Mouse (Mus musculus): ENCODE measurements at regions not wholly inside any gene's neighbourhood (a gene's known extent, or its start where the extent isn't known, plus 50 kb on each side); places are given as distances from the start of the nearest gene placed in this dataset.

DNA sequence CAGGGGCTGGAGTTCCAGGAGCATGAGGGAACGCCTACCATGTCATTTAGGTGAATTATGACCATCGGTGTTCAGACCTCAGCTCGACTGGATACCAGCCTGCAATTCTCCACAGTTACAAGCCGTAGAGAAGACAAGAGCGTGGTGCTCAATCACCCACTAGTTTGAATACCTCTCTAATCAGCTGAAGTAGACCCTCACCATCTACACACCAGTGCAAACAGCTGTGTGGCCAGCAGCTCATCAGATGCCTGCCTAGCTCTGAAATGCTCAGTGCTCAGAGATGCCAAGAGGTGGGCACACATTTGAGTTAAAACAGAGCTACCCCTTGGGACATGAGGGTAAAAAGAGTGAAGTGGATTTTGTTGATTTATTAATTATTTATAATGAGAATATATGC lies 660.2 kb downstream of the Magi1 start:
- CTCF ChIA-PET = no interaction called here
- POLR2A ChIA-PET = interaction anchor here in 1 of 4 experiments (0.7 kb wide), 1 partner anchor 33 kb away, joined by 3 read pairs; no protein-coding TSS in a partner anchor

DNA sequence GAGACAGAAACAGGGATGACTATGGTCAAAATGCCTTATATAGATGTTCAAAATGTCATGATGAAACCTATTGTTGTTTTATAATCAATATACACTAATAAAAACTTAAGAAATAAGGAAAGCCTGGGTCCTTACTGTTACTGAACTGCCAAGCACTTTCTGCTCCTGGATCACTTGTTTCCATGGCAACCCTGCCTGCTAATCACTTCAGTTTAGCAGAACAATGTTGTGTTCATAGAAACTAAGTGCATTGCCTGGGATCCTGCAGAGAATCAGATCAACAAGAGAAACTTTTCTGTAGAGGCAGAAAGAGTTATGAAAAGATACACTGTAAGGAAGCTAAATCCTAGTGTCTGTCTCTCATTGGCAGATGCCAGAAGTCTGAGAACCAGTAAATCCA lies 666.8 kb downstream of the Magi1 start:
- ChIA-PET POLR2A (no interaction called here), CTCF (no interaction called here)

DNA sequence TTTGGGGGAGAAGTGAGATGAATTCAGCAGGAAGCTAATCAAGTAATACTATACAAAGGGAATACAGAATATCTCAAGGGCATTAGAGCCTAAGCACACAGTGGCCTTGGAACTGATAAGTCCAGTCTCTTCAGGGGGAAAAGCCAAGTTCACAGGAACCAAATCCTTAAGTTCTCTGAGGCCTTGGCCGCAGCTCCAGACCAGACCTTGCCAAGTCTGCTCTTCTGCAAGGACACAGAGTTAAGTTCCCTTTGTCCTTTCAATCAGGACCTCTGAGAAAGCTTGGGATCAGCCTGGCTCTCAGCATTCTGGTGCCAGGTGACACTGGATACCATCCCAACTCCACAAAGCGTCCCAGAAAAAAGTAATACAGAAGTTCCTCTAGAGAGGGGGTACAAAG lies 657.1 kb upstream of the Adamts9 start:
- POLR2A ChIA-PET = interaction anchor here in 1 of 4 experiments (1.1 kb wide), 1 partner anchor 10 kb away, joined by 3 read pairs; no protein-coding TSS in a partner anchor
- CTCF ChIA-PET = no interaction called here

DNA sequence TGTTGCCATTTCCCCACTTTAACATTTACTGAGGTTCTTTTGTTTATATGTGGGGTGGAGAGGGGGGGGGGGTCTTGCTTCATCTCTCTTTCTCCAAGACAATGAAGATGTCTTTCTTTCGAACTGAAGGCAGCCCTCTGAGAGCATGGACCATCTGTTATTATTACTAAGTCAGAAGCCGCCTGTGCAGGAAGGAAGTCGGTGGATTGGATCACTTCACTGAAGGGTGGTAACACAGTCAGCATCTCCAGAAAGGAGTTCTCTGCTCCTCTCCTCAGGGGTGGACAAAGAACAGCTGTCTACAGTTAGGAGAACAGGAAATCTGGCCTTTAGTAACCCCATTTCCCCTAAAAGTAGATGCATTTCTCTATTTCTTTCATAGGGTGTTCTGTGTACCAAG lies 656.1 kb upstream of the Adamts9 start:
- ChIA-PET CTCF (no interaction called here), POLR2A (interaction anchor here in 2 of 4 experiments (0.6 to 1.1 kb wide), 2 partner anchors 9 kb away, joined by 3 read pairs; no protein-coding TSS in a partner anchor)

DNA sequence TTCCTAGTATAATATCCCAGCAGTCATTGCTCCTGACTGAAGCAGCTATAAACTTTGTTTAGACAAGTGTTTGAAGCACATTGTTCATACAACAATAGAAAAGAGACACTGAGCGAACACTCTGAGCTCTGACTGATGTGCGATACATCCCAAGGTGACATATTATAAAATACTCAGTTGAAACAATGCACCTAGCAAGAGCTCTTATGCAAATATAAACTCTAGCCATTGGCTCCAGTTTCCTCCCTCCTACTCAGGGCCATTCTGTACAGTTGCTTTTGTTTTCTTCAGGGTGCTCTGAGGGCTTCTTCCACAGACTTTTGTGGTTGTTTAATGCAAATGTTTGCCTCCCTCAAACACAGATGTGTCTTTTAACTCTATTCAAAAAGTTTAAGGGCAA lies 646.6 kb upstream of the Adamts9 start:
- POLR2A ChIA-PET = interaction anchor here in 3 of 4 experiments (0.5 to 1.5 kb wide), 10 partner anchors 9 to 1135 kb away, joined by 3 to 11 read pairs (median 3); no protein-coding TSS in a partner anchor
- CTCF ChIA-PET = interaction anchor here in 1 of 4 experiments (0.9 to 1.5 kb wide), 2 partner anchors 77 to 167 kb away, joined by 3 to 5 read pairs; no protein-coding TSS in a partner anchor

DNA sequence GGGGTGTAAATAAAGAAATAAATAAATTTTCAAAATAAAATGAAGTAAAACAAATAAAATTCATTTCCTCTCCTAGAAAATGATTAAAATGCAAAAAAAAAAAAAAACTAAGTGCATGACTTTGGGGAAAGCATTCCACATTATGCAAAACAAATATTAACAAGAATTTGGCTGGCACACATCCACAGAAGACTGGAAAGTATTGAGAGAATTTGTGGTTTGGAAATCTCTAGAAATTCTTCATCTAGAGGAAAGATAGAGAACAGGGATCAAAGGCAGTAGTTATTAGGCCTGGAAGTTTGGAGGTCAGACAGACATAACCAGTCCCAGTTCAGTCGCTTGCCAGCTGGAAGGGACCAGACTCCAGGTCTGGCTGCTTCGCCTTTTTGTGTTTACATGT lies 643.6 kb upstream of the Adamts9 start:
- POLR2A ChIA-PET = no interaction called here
- CTCF ChIA-PET = interaction anchor here in 1 of 4 experiments (0.5 to 0.6 kb wide), 2 partner anchors 38 to 70 kb away, joined by 3 to 9 read pairs; no protein-coding TSS in a partner anchor

DNA sequence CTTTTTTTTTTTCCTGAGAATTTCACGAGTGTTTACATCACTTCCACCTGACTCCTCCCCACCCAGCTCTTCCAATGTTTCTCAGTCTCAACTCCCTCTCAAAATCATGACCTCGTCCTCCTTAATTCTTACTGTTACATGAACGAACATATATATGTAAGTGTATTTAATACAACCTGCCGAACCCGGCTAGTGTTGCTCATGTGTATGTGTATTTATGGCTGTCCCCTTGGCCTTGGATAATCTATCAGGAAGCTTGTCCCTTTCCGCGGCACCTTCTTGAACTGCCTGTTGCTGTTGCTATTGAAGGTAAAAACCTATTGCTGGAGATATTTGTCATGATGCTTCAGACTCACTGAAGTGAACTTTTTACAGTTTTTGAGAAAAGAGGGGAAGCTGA lies 637.8 kb upstream of the Adamts9 start:
- ChIA-PET CTCF (no interaction called here), POLR2A (interaction anchor here in 1 of 4 experiments (0.6 kb wide), 1 partner anchor 9 kb away, joined by 3 read pairs; no protein-coding TSS in a partner anchor)

DNA sequence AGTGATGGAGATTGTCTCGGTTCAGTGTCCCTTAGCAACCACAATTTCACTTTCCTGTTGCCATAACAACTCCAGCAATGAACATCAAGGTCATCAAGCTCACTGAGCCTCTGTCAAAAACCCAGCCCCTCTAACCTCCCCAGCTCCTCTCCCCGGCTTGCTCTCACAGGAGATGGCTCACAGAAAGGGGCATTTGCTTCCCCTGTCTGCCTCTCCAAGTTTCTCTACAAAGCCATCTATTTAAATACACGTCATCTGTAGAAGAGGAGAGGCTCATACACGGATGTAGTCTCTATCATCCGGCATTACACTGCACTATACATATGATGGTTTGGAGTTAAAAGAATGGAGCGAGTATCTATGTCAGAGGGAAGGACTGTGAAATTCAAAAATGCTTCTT lies 637.4 kb upstream of the Adamts9 start:
- CTCF ChIA-PET = no interaction called here
- POLR2A ChIA-PET = interaction anchor here in 1 of 4 experiments (0.6 kb wide), 1 partner anchor 9 kb away, joined by 3 read pairs; no protein-coding TSS in a partner anchor

DNA sequence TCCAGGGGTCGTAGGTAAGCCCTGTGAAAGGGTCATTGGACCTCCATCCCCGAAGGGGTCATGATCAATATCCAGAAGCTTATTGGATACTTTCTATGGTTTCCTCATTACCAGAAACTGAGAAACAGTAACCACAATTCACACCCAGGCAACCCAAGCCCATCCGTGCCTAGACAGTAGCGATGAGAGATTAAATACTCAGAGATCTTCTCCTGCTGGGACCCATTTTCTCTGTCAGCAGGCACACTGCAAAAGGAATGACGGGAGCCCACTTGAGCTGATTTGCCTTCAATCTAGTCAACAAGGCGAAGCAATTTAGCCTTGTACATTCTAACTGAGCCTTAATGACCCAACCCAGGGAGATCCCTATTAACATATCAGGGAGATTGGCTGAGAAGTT lies 632.0 kb upstream of the Adamts9 start:
- ChIA-PET CTCF (interaction anchor here in 1 of 4 experiments (0.6 kb wide), 1 partner anchor 469 kb away, joined by 3 read pairs; no protein-coding TSS in a partner anchor), POLR2A (no interaction called here)

DNA sequence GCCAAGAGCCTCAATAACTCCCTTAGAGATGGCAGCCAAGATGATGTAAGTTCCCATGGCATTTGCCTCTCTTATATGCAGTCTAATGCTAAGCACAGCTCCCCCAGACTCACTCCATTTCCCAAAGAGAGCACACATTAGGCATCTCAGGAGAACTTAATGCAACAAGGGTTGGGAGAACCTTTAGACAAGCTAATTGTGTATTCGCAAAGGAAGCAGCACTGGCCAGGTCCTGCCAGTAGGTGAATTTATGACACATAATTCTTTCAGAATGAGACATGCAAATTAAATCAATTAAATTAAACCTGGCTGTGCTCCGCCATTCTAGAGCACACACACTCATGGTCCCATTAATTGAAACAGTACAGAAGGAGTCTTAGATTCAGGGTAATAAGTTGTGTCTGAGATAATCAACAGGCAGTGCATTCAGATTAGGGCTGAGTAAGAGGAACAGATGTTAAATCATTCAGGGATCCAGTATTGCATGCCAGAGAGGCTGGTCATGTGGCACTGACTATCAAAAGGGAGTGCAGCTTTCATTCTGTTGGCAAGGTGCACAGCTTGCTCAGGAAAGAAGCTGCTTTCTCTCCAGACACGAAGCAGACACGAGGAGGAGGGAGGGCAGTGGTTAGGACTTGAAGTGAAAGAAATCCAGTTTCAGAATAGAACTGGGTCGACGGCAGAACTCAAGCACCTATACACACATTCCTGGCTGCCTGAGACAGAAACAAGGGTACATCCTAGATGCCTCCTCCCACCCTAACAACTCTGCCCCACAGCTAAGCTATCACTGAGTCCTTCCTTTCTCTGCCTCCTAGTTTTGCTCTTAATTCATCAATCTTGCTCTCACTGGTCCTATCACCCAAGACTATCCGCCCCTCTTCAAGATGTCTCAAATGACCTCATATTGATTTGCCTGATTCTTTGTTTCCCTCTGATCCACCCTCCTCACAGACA lies 630.7 kb upstream of the Adamts9 start:
- POLR2A ChIA-PET = interaction anchor here in 2 of 4 experiments (0.6 to 1.4 kb wide), 2 partner anchors 14 to 216 kb away, joined by 3 to 7 read pairs; no protein-coding TSS in a partner anchor
- CTCF ChIA-PET = interaction anchor here in 1 of 4 experiments (0.5 kb wide), 1 partner anchor 814 kb away, joined by 6 read pairs; no protein-coding TSS in a partner anchor

DNA sequence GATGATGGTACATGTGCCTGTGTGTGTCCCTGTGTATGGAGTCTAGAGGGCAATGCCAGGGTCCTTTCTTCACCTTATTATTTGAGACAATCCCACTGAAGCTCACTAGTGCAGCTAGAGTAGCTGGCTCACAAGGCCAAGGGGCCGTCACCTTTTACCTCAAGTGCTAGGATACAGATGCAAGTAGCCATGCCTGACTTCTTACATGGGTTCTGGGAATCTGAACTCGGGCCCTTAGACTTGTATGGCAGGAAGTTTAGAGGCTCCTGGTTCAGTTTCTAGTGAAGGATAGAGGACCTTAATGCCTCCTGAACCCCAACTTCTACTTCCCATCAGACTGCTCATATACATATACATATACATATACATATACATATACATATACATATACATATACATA lies 626.6 kb upstream of the Adamts9 start:
- POLR2A ChIA-PET = no interaction called here
- CTCF ChIA-PET = no interaction called here

DNA sequence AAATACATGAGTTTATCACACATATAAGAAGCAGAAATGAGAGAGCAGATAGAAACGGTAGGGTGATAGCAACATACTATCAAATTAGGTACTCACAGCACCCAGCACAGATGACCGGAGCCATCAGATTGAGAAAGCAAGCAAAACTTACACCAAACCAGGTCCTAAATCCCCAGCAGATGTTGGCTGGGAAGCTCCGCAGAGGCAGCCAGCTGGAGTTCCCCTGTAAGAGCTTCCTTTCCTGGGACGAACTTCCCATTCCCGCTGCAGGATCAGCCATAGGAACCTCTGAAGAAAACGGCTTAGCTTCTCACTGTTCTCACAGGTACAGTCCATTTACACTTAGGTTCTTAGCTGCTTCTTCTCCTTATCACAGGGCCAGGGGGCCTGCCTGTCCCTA lies 625.9 kb upstream of the Adamts9 start:
- ChIA-PET CTCF (interaction anchor here in 1 of 4 experiments (0.5 kb wide), 1 partner anchor 1096 kb away, joined by 5 read pairs; no protein-coding TSS in a partner anchor), POLR2A (no interaction called here)

DNA sequence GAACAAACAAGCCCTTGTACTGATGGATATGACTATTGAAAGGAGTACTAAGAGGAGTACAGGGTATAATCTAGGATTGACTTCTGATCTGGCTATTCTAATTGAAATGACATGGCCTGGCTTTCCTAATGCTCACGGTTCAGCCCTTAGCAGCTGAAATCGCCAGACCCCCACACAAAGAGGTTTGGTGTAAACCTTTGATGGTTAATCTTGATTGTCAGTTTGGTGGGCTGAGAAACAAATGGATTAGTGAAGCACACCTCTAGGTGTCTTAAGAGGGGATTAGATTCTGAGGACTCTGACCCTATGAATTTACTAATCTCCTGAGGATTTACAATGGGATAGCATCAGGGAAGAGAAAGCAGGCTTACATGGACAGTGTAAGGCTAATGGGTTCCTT lies 623.4 kb upstream of the Adamts9 start:
- ChIA-PET CTCF (interaction anchor here in 2 of 4 experiments (0.6 to 1.2 kb wide), 2 partner anchors 17 to 163 kb away, joined by 3 to 4 read pairs; no protein-coding TSS in a partner anchor), POLR2A (interaction anchor here in 1 of 4 experiments (0.5 kb wide), 1 partner anchor 802 kb away, joined by 9 read pairs; no protein-coding TSS in a partner anchor)

DNA sequence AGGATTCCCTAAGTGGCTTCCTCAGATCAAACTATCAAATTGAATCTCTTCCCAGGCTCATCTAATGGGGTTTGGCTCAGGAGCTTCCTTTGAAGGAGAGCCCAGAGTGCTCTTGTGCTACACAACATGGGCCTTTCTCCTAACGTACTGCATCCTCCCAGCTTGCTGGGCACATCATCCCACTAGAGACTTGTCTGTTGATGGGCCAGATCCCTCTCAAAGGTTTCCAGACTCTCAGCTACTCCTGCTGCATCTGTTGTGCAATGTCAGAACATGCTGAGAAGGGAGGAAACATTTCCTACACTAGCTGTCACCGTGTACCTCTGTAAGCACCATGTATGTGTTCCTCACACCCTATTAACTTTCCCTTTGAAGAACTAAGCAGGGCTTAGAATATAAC lies 605.0 kb upstream of the Adamts9 start:
- CTCF ChIA-PET = no interaction called here
- POLR2A ChIA-PET = no interaction called here

DNA sequence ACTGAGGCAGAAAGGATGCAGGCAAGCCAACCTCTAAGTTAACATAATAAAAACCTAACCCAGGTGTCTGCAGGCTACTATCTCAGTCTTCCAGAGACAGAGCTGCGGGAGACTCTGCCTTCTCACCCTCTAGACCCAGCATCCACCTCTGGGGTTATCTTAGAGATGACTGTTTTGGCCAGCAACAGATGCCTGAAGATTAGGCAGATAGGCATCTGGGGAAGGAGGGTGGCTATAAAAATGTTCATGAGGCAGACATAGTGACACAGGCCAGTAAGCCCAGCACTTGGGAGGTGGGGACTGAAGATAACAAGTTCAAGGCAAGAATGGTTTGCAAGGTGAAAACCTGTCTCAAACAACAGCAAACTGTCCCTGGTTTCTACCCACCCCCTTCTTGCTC lies 601.0 kb upstream of the Adamts9 start:
- POLR2A ChIA-PET = no interaction called here
- CTCF ChIA-PET = interaction anchor here in 1 of 4 experiments (0.8 kb wide), 1 partner anchor 113 kb away, joined by 3 read pairs; no protein-coding TSS in a partner anchor

DNA sequence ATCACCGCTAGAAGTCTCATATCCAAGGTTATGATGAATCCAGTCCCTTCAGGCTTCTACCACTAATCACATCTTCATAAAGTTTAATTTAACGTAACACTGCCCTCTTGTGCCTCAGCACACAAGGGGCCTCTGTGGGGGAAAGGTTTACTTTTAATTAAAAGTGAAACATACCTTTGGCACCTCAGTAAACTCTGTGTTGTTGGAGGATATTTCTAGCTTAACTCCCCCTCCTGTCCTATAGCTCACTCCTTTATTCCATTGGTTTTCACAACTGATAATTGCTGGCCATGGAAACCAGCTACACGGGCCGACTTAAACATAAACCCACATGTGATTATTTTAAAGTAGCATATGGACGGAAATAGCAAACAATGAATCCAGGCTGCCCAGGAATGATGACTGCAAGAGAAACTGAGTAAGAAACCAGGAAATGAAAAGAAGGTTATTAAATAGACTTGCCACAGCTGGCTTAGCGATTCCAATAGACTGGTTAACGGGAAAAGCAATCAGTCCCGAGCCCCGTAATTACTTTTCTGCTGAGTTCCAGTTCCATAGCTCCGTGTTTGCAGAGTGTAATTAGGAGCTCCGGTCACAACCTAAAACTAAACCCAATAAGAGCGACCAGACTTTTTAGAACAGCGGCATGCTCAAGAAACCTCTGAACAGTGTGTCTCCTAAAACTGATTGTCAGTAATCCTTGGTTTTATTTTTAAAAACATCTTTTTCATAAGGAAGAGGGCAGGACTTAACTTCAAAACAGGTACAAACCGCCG lies 600.2 kb upstream of the Adamts9 start:
- CTCF ChIA-PET = interaction anchor here in 1 of 4 experiments (0.6 kb wide), 1 partner anchor 11 kb away, joined by 3 read pairs; no protein-coding TSS in a partner anchor
- POLR2A ChIA-PET = interaction anchor here in 1 of 4 experiments (0.5 kb wide), 1 partner anchor 21 kb away, joined by 3 read pairs; no protein-coding TSS in a partner anchor

DNA sequence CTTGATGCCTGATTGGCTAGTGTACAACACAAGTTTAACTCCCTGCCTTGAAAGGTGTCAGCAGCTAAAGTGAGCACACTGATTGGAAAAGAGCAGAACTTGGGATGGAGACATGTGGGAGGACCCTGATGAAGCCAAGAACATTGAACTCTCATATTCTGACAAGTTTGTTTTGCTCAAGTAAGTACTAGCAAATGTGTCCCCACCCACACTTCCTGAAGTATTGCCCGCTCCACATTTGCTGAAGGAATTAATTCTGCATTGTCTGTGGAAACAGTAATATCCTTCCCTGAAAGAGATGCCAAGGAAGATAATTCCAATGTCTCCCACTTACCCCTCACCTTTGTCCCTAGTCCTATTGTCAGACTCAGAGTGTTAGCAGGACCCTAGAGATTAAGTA lies 596.3 kb upstream of the Adamts9 start:
- CTCF ChIA-PET = no interaction called here
- POLR2A ChIA-PET = no interaction called here

DNA sequence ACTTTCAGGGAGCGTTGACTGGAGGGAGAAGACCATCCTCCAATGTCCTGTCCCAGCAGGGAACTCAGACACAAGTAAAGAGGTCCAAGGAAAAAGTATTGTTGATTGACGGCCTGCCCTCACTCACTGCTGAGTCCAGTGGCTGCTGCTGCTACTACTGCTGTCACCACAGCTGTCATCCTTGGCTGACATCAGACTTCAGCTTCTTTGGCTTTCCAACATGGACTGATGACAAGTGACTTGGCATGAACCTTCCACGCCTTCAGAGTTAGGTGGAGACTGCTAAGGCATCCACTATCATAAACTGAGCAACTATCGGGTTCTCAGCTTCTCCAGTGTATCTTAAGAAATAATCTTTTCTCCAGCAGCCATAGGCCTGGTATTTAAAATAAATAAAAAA lies 595.9 kb upstream of the Adamts9 start:
- POLR2A ChIA-PET = no interaction called here

DNA sequence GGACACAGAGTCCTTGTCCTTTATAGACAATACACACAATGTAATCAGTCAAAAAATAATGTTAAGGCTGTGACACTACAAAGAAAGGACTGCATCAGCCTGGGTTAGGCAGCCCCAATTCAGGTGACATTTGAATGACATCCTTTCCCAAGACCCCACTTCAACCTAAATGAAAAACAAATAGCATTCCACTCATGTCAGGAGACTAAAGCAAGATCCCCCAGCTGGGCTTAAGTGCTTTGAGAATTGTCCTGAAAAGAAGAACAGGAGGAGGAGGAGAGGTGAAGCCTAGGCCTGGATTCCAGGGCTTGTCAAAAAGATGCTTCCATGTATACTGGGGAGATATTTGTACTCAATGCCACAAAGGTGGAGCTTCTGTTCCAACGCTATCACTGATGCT lies 594.7 kb upstream of the Adamts9 start:
- ChIA-PET POLR2A (no interaction called here), CTCF (no interaction called here)

More for the DNA sequence above, 595.9 kb upstream of the Adamts9 start:
- CTCF ChIA-PET = no interaction called here
